Mouse (Mus musculus) embryonic fibroblast, embryonic 13.5 days (primary cell): ENCODE measurements at regions not wholly inside any gene's neighbourhood (a gene's known extent, or its start where the extent isn't known, plus 50 kb on each side); places are given as distances from the start of the nearest gene placed in this dataset.

Experiments
- H3K27ac ChIP-seq: 2 replicates; pipeline ENCODE4 v1.5.1; 2012; ENCODE audit warnings: low read length, control low read depth, inconsistent platforms; ENCODE audit not compliant: insufficient read depth
- H3K4me1 ChIP-seq: 2 replicates; pipeline ENCODE4 v1.6.1; 2011; ENCODE audit warnings: low read length; ENCODE audit not compliant: control insufficient read depth, insufficient read depth
- H3K4me3 ChIP-seq: 2 replicates; pipeline ENCODE4 v1.5.1; 2011; ENCODE audit warnings: mild to moderate bottlenecking, control low read depth, low read length; ENCODE audit not compliant: insufficient read depth
- CTCF ChIP-seq: IDR thresholded peaks from 2 replicates; pipeline ENCODE4 v1.5.1; 2011; ENCODE audit warnings: mild to moderate bottlenecking, control low read depth, low read length, moderate library complexity, borderline replicate concordance; ENCODE audit not compliant: insufficient read depth
- POLR2A ChIP-seq: IDR thresholded peaks from 2 replicates; pipeline ENCODE4 v1.6.1; 2011; ENCODE audit warnings: low read depth, mild to moderate bottlenecking, control low read depth, low read length, moderate library complexity

GRCm38 (mm10) chr10:55333836-55334235 lies 772.9 kb upstream of the Msl3l2 start:
- Histone ChIP-seq H3K27ac (peak overlapping the region; percentile 98), H3K4me1 (no peaks in the 10 kb centered on the region), H3K4me3 (no peak overlapping the region)
- TF ChIP-seq CTCF: no peak
- no peak for TF ChIP-seq POLR2A

GRCm38 (mm10) chr10:55335997-55336396 lies 770.7 kb upstream of the Msl3l2 start:
- H3K27ac ChIP-seq: peak overlapping the region; percentile 70
- H3K4me1 ChIP-seq: no peaks in the 10 kb centered on the region
- no peak for TF ChIP-seq POLR2A
- no peak for TF ChIP-seq CTCF
- no peak overlapping the region for H3K4me3 ChIP-seq

- no peak for TF ChIP-seq POLR2A
- Histone ChIP-seq H3K4me1 (peaks cover 2% of the 10 kb centered on the region; the same call in 1 of the 2 replicates), H3K4me3 (no peak overlapping the region), H3K27ac (peak overlapping the region; percentile 96)
Observed at GRCm38 (mm10) chr10:55348071-55348470, 758.6 kb upstream of the Msl3l2 start.
